Mouse (Mus musculus) frontal cortex, adult (tissue): Measurements from ENCODE around the gene Sdf4.
A peak's percentile ranks its signal among the peaks of the same experiment; 100 is the strongest.

Source experiments
- ATAC-seq: cut with Nextera tagmentation; 2 replicates; pipeline ENCODE4 v1.9.2; 2017; ENCODE audit warnings: mild to moderate bottlenecking, moderate library complexity, mixed read lengths; ENCODE audit not compliant: low TSS enrichment

Sdf4 gene

GRCm38 (mm10) chr4:155992241-155992905 lies at the start of gene Sdf4, which contains the start of gene B3galt6:
Gene Sdf4, plus strand, starts transcription at chr4:155992872.
Gene B3galt6, minus strand, starts transcription at chr4:155992649.
- ATAC-seq = peak; percentile 79

GRCm38 (mm10) chr4:155943049-155943452 lies 49.6 kb upstream of the Sdf4 start:
- peak; percentile 58 for ATAC-seq

GRCm38 (mm10) chr4:155943534-155944249 lies 49.0 kb upstream of the Sdf4 start, which contains the start of gene Ube2j2:
Gene Ube2j2, plus strand, starts transcription at chr4:155943831.
- ATAC-seq = peak; percentile 85

GRCm38 (mm10) chr4:155944271-155944670 lies 48.4 kb upstream of the Sdf4 start:
- ATAC-seq = no peak

GRCm38 (mm10) chr4:155947094-155947493 lies 45.6 kb upstream of the Sdf4 start:
- no peak for ATAC-seq

GRCm38 (mm10) chr4:155955491-155955890 lies 37.2 kb upstream of the Sdf4 start:
- no peak for ATAC-seq

- ATAC-seq = peak; percentile 62; the same call in 1 of the 2 replicates
Measured at GRCm38 (mm10) chr4:155959275-155959674, 33.4 kb upstream of the Sdf4 start.

GRCm38 (mm10) chr4:155962167-155962971 lies 30.3 kb upstream of the Sdf4 start, which contains the start of gene C1qtnf12:
Gene C1qtnf12, plus strand, starts transcription at chr4:155962318.
- peak; percentile 78 for ATAC-seq

- ATAC-seq = 0 out of 2 replicates have a peak, but pooled peaks have one; percentile 27
Measured at GRCm38 (mm10) chr4:155963106-155963505, 29.6 kb upstream of the Sdf4 start.

GRCm38 (mm10) chr4:155964396-155964795 lies 28.3 kb upstream of the Sdf4 start:
- no peak for ATAC-seq

GRCm38 (mm10) chr4:155969043-155969653 lies 23.5 kb upstream of the Sdf4 start:
- no peak for ATAC-seq

- no peak for ATAC-seq
Measured at GRCm38 (mm10) chr4:155970286-155970685, 22.4 kb upstream of the Sdf4 start.

GRCm38 (mm10) chr4:155972651-155973050 lies 20.0 kb upstream of the Sdf4 start:
- ATAC-seq = no peak

GRCm38 (mm10) chr4:155973239-155973638 lies 19.4 kb upstream of the Sdf4 start:
- no peak for ATAC-seq

GRCm38 (mm10) chr4:155981436-155982082 lies 11.1 kb upstream of the Sdf4 start:
- ATAC-seq = no peak

GRCm38 (mm10) chr4:155983788-155984187 lies 8.9 kb upstream of the Sdf4 start:
- no peak for ATAC-seq

- no peak for ATAC-seq
Measured at GRCm38 (mm10) chr4:155991211-155991907, 1.3 kb upstream of the Sdf4 start.

- ATAC-seq = peak; percentile 8; the same call in 1 of the 2 replicates
Measured at GRCm38 (mm10) chr4:155991908-155992230, 803 bp upstream of the Sdf4 start.

- peak; percentile 82 for ATAC-seq
Measured at GRCm38 (mm10) chr4:155992906-155993547, 355 bp downstream of the Sdf4 start.

GRCm38 (mm10) chr4:155993606-155994005 lies 934 bp downstream of the Sdf4 start:
- ATAC-seq = no peak
